Mouse (Mus musculus) ovary, postnatal 14 days (tissue): ENCODE results near the gene Ndufv3.
"Not testable (repeated sequence)": the region's sequence is repeated elsewhere in the genome, so short reads cannot be mapped to it uniquely, and the experiment has no call there.

Experiments
- DNase-seq: peaks from one replicate; pipeline ENCODE4 v3.0.0; 2022; ENCODE audit warnings: low spot score

Ndufv3 gene

GRCm38 (mm10) chr17:31511792-31512495, 8.0 kb upstream of the Ndufv3 start:
- DNase-seq: peak; percentile 72

- no peak for DNase-seq
These were observed 7.3 kb upstream of the Ndufv3 start for GRCm38 (mm10) chr17:31512593-31512992.

GRCm38 (mm10) chr17:31514696-31515095, 5.2 kb upstream of the Ndufv3 start:
- no peak for DNase-seq

- DNase-seq: no peak
These were observed 470 bp upstream of the Ndufv3 start for GRCm38 (mm10) chr17:31519344-31519945.

GRCm38 (mm10) chr17:31520895-31521294, 980 bp downstream of the Ndufv3 start:
- peak; percentile 37 for DNase-seq

DNA sequence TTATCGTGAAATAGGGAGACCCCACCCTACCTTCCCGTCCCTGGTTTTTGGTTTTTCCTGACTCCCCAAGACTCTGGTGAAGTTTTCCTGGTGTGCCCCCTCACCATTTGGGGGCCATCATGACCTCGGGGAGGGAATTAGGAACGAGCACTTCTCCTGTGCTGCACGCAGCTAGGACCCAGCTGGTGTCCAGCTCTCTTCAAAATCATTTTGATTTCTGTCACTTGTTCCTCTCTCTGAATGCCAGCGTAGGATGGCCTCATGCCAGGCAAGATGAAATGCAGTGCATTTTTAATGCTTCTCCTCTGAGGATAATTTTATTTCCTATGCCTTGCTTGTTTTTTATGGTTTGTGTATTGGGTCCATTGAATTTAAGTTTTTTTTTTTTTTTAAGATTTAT, 2.0 kb downstream of the Ndufv3 start:
- DNase-seq: no peak

GRCm38 (mm10) chr17:31525114-31525513, 5.2 kb downstream of the Ndufv3 start:
- DNase-seq: no peak

- no peak for DNase-seq
These were observed 5.9 kb downstream of the Ndufv3 start for GRCm38 (mm10) chr17:31525816-31526215.

- peak; percentile 38 for DNase-seq
These were observed 9.4 kb downstream of the Ndufv3 start for GRCm38 (mm10) chr17:31529314-31529713.

GRCm38 (mm10) chr17:31531441-31532158, 11.7 kb downstream of the Ndufv3 start:
- no peak for DNase-seq

DNA sequence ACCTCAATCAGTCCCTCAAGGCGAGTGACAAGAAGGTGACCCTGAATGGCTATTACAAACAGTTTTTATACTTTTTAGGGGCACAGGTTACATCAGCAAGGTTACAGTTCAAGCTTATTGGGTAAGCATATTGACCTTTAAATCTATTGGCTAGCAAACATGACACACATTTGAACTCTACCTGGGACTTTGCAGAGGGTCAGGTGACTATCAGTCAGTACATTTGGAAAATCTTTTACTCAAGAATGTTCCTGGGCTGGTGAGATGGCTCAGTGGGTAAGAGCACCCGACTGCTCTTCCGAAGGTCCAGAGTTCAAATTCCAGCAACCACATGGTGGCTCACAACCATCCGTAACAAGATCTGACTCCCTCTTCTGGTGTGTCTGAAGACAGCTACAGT, 12.4 kb downstream of the Ndufv3 start:
- not testable (repeated sequence) for DNase-seq

DNA sequence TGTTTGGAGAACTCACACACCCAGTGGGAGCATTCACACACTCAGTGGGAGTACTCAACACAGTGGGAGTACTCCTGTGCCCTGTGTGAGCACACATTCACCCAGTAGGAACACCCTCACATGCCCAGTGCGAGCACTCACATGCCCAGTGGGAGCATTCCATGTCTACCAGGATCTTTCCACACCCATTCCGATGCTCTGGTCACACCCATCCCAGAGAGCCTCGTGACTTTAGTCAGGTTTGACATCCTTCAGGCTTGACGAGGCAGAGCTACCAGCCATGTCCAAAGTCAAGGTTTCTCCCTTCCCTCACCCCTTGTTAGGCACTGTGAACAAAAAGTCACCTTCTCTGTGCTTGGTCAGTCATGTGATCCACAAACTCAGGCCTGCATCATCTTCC, 15.4 kb downstream of the Ndufv3 start:
- no peak for DNase-seq

DNA sequence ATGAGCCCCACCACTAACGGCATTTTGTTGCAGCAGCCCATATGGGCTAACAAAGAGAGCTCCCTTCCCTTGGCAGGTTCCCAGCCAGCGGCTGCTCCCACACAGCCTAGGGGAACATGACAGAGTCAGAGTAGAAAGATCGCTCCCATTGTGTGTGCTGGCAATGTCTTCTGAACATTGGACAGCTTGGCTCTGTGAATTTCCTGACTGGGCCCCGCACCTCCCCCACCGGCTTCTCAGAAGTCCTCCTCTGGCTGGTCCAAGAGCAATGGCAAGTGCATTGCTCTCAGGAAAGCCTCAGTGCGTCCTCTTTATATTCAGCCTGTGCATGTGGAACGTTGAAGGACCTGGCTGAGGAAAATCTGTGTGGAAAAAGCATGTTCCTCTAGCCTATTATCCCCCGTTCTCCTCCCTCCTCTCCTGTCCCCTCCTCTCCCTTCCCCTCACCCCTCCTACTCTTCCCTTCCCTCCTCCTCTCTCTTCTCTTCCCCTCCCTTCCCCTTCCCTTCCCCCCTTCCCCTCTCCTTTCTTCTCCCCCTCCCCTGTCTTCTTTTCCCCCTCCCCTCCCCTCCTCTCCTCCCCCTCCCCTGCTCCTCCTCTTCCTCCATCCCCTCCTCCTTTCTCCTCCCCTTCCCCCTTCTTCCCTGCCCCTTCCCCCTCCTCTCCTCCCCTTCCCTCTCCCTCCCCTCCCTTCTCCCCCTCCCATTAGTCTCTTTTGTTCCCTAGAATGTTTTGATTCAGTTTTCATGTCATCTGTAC, 16.1 kb downstream of the Ndufv3 start:
- DNase-seq: peak; percentile 47

GRCm38 (mm10) chr17:31540101-31540500, 20.2 kb downstream of the Ndufv3 start:
- no peak for DNase-seq

- no peak for DNase-seq
These were observed 21.0 kb downstream of the Ndufv3 start for GRCm38 (mm10) chr17:31540809-31541459.

DNA sequence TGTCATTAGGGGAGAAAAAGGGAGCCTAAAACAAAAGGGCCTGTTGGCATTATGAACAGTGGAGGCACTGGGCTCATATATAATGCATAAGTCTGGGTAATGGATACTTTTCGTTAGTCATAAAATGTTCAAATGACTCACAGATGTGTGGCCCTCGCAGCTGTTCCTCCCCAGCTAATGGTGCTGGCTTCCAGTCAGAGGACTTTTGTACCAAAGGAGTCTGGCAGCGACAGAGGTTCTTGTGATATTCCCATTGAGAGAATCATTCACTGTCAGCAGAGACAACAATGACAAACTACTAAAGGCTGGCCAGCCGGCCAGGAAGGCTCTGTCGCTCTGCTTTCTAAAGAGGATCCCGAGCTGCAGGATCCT, 21.5 kb downstream of the Ndufv3 start:
- no peak for DNase-seq

DNA sequence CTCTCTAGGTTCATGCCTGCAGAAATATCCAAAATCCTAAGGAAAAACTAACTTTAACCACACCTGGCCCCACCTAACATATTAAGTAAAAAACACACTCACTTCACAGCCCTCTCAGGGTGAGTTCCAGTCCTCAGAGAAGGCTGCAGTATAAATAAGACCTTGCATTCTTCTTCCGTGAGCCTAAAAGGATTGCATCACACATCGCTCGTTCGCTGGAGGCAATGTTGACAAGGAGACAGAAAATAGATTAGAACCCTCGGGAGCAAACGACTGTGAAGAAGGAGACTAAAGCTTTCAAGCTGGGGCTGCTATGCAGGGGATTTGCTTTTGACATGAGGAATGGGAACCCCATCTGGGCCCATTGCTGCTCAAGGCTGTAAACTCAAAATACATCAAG, 23.7 kb downstream of the Ndufv3 start:
- DNase-seq: no peak

GRCm38 (mm10) chr17:31546444-31547196, 26.7 kb downstream of the Ndufv3 start:
- DNase-seq: no peak

DNA sequence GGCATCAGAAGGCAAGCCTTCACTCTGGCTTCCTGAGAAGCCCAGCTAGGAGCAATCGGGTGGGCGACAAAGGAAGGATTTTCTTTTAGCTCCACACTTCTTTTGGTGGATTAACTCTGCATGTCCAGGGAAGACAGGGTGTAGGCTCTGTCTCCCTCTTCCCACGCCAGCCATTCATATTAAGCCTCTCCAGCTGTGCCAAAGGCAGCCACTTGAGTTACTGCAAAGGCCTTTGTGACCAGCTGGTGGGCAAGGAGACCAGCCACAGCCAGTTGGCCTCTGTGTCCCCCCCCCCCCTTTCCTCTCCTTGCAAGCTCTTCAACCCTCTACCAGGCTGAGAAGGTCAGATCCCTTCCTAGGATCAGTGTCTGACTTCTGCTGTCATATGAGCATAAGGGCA, 28.1 kb downstream of the Ndufv3 start:
- DNase-seq: no peak

DNA sequence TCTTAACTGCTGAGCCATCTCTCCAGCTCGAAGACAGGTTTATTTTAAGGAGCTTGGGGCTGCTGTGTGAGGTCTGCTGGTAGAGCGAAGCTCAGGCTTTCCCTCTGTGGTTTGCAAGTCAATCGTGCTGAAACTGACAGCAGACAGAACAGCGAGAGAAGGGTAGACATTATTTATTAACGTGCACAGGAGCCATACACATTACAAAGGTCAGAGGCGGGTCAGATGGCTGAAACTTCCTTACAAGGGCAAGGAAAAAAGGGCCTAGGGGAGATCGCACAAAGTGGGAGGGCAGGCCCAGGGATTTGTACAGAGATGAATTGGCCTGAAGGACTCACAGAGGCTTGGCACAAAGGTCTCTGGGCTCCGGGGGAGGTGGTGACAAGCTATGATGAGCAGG, 29.5 kb downstream of the Ndufv3 start:
- no peak for DNase-seq

DNA sequence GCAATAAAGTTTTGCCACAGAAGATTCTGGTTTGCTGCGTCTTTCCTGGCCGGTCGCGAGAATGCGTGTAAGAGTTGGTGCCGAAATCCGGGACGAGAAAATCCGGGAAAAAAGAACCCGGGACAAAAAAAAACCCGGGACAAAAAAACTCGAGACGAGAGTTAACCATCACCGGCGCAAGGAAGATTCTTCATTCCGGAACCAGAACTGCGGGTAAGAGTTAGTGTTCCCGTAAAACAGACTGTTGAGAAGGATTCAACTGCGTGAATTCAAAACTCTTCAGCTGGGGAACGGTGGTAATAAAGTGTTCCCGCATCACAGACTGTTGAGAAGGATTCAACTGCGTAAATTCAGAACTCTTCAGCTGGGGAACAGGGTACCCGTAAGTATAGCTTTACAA, 32.7 kb downstream of the Ndufv3 start:
- not testable (repeated sequence) for DNase-seq
